Mouse (Mus musculus) frontal cortex, adult (tissue): ENCODE data around the gene Rbfox2.

ENCODE experiments used
- ATAC-seq: cut with Nextera tagmentation; 2 replicates; pipeline ENCODE4 v1.9.2; 2017; ENCODE audit warnings: mild to moderate bottlenecking, moderate library complexity, mixed read lengths; ENCODE audit not compliant: low TSS enrichment

Gene Rbfox2

DNA sequence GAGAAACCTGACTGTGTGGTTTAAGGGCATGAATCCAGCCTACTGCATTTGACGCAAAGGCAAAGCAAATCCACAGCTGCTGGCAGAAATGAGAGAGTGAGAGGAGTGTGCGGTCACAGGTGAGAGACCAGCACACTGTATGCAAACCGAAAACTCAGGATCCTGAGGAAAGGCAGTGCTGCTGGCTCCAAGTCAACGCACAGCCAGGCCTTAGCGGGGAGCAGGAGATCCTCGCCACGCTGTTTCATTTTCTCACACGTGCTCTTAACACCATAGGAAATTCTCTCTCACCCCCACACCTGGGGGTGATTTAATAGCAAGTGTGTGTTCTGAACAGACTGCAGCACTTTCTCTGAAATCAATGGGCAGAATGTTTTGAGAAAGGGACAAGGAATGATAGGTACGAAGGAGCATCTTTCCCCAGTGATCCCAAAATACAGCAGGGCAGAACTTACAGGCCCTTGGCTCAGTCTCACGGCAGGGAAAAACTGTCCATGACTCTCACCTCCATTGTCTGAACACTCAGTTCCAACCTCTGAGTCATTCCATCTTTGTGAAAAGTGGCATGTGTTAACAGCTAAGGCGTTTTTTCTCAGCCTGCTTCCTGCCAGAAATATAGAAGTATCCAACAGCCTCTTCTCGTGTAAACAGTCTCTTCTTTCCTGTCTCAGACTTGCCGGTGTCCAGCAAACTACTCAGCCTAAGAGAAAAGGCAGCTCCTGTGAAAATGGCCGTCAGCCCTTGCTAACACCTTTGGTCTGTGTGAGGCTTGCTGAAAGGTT, 114.5 kb downstream of the Rbfox2 start:
- peak; percentile 87 for ATAC-seq

GRCm38 (mm10) chr15:77186096-77186495, 120.7 kb downstream of the Rbfox2 start:
- no peak for ATAC-seq

GRCm38 (mm10) chr15:77185614-77186013, 121.2 kb downstream of the Rbfox2 start:
- ATAC-seq = no peak

DNA sequence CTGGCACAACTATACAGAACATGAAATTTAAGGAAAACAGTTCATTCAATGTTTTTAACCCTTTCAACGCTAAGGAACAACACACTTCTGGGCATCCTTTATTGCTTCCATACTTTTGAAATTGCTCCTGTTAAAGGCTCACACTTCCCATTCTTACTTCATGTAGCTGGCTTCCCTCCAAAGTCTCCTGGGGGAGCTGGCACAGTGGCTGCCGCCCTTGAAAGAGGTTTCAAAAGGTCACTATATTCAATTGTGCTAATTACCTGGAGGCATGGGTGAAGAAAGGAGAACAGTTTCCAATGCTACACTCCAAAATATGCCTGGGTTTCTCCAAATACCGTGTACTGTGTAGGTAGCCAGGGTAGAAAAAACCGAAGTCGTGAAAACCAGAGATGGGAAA, 124.0 kb downstream of the Rbfox2 start:
- peak; percentile 34; the same call in 1 of the 2 replicates for ATAC-seq

DNA sequence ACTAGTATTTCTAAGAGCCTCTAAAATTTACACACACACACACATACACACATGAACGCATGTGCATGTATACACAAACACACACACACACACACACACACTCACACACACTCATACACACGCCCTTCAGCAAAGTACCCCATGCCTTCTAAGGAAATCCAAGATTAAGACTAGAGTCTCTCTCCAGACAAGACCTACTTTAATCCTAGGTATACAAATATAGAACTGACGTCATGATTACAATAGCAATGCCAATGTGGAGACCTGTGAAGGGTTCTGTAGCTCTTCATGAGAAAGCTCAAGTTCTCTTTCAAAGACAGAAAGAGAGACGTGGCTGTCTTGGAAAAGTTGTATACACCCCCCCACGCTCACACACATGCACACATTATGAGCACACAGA, 132.8 kb downstream of the Rbfox2 start:
- ATAC-seq = no peak

DNA sequence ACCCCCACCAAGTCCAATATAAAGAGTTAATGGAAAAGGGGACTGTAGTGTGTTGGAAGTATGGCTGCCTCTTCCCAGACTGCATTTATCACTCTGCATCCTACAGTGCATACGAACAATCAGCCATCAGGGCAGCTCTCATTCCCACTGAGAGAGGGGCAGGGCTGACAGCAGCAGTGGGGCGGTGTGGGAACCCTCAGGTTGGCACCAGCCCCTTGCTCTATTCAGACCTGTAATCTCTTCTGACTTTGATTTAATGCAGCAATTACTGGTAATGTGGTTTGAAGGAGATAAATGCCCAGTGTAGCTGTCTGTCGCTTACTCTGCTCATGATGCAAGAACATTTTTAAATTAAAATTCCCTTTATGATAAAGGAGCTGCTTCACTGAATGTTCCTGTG, 134.4 kb downstream of the Rbfox2 start:
- ATAC-seq = no peak

DNA sequence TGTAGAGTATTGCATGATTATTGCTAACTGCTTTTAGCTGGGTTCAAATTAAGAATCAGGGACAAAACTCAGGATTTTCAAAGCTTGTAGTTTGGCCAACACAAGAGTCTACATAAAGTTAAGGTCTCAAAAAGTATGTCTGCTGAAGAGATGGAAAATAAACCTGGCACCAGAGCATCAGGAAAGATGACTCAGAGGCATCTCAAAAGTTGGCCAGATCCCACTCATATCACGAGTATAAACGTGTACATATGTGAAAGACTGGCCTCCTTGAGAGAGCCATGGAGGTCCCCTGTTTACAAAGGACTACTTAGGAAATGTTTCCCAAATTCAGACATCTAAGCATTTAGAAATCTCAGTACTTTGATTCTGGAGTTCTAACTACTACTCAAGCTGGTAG, 138.0 kb downstream of the Rbfox2 start:
- 0 out of 2 replicates have a peak, but pooled peaks have one; percentile 34 for ATAC-seq

DNA sequence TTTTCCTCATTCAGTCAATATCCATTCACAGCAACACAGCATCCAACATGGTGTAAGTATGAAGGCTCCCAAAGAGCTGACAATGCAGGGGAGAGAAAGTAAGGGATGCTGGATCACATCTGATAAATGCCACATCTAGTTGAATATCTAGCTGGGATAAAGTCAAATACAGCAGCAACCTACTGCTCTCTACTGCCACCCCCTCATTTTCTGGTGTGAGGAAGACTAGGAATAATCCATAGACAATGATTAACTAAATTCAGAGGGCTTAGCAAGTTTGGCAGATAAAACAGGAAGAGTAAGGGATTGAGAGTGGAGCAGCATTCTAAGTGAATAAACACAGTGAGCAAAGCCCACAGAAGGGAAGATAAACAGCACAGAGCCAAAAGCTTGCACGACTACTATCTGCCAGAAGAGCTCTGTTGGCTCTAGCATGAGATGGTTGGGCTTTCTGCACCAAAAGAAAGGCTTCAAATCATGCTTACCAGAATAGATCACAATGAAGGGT, 140.5 kb downstream of the Rbfox2 start:
- no peak for ATAC-seq

- no peak for ATAC-seq
Measured at GRCm38 (mm10) chr15:77163336-77163735, 143.5 kb downstream of the Rbfox2 start.

GRCm38 (mm10) chr15:77162931-77163330, 143.9 kb downstream of the Rbfox2 start:
- no peak for ATAC-seq

DNA sequence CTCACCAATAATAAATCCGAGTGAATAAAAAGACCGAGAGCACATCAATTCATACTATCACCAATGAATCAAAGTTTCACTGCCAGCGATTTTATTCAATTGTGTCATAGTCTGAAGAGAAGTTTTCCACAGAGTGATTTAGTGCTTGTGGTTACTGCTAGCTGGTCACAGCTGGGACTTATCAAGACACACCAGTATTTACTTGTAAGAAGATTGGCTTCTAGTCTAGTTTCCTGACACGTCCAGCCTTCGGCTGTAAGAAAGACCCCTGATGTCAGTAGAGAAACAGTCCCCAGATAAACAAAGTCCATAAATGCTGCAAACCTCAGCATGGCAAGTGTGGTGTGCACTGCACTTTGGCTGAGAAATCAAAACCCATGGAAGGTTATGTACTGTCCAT, 145.4 kb downstream of the Rbfox2 start:
- no peak for ATAC-seq

GRCm38 (mm10) chr15:77160848-77161247, 146.0 kb downstream of the Rbfox2 start:
- no peak for ATAC-seq

DNA sequence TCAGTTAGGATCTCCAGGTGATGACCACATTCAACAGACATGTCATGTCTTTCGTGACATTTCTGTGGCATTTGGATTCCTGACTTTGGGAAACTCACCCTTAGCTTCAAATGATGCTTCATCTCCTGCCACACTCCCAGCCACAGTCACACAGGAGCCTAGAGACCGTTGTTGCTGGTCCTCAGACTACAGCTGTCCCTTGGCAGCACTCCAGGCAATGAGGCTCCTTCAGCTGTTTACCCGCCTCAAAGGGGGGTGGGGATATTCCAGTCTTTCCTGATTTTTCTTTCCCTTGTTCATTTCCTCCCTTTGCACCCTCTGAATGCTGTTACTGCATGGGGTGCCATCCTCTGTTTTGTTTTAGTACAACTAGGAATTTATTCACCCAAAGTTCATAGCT, 150.3 kb downstream of the Rbfox2 start:
- ATAC-seq = no peak

- no peak for ATAC-seq
Measured at GRCm38 (mm10) chr15:77154248-77154785, 152.5 kb downstream of the Rbfox2 start.

DNA sequence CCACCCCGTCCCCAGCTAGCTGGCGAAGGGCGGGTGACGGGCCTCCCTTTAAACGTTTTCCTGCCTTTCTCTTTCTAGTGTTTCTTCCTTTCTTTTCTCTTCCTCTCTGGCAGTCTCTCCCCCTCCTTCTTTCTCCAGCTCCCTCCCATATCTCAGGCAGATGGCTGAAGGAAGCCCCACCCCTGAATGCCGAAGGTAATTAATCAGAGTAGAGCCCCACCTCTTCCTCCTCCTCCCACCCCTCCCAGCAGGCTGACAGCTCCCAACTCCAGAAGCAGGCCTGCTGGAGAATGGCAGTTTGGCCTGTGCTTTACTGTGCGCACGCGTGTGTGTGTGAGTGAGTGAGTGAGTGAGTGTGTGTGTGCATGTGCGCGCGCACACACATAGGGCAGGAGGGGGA, 153.2 kb downstream of the Rbfox2 start:
- peak; percentile 66 for ATAC-seq

GRCm38 (mm10) chr15:77153088-77153546, 153.7 kb downstream of the Rbfox2 start:
- peak; percentile 45 for ATAC-seq

GRCm38 (mm10) chr15:77152336-77153087, 154.3 kb downstream of the Rbfox2 start:
- ATAC-seq = peak; percentile 33; the same call in 1 of the 2 replicates

DNA sequence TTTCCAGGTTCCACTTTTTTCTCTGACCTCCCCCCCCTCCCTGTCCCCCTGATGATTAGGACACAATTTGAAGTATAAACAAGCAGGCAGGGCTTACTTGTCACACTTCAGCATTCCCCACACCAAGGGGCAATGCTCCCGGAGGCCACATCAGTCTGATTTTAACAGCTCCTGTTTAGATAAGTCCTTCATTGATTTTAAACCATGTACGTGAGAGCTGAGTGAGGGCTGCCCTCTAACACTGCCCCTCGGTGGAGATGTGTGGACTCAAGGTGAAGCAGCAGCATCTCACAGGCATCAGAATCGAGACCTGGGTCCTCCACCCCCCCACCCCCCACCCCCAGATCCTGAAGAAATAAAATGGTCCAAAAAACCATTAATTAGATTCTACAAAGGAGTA, 155.0 kb downstream of the Rbfox2 start:
- no peak for ATAC-seq

GRCm38 (mm10) chr15:77151178-77151577, 155.6 kb downstream of the Rbfox2 start:
- ATAC-seq = no peak

- peak; percentile 9; the same call in 1 of the 2 replicates for ATAC-seq
Measured at GRCm38 (mm10) chr15:77150424-77150841, 156.4 kb downstream of the Rbfox2 start.

DNA sequence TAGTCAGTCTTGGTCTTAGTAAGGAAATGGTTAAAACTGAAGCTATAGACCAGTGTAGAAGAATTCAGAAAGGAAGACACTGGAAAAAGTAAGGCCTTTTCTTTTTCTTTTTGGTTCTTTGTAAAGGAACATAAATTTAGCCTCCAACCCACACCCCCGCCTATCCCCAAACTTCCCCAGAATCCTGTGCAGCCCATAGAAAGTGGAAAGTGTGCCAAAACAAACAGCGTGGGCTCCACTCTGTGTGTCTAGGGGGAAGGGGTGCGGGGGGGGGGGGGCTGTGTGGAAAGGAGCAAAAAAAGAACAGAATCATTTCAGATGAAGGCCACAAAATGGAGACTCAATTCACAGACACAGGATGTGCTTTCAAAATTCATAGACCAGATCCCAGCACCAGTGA, 156.8 kb downstream of the Rbfox2 start:
- peak; percentile 28; the same call in 1 of the 2 replicates for ATAC-seq

DNA sequence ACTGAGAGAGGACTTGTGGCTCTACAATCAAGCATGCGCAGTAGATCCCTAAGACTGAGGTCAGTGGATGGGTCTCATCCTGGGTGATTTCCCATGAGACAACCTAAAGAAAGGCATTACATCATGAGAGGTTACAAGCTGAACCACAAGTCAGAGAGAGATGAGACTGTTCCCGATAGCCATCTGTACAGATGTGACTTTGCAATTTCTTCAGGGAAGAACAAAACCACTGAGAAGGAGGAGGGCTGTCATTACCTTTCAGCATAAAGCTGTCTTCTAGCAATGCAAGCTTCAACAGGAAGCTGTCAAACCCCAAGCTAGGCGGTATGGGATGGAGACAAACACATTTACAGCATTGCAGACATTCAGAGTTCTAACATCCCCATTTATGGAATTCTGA, 157.3 kb downstream of the Rbfox2 start:
- no peak for ATAC-seq
